Mouse (Mus musculus) gastrocnemius, adult 8-10 months (tissue): ENCODE data around the gene Gcnt1. TPM values are rescaled to one million over a fixed set of nuclear protein-coding genes. Genes with fewer than 3 reads are reported as not detected.

Experiments used
- DNase-seq, 2 experiments: peaks; one replicate each; pipeline ENCODE4 v3.0.0; 2022; ENCODE audit warnings: low spot score in 2 of 2
- total RNA-seq, 4 experiments: library from RNA; stranded (reverse); gene quantifications; 2 replicates each; pipeline ENCODE4 v1.2.4; 2022

Gcnt1 gene
- total RNA-seq, 4 experiments from 2014 or later: 0.24 to 0.58 (median 0.45) TPM

DNA sequence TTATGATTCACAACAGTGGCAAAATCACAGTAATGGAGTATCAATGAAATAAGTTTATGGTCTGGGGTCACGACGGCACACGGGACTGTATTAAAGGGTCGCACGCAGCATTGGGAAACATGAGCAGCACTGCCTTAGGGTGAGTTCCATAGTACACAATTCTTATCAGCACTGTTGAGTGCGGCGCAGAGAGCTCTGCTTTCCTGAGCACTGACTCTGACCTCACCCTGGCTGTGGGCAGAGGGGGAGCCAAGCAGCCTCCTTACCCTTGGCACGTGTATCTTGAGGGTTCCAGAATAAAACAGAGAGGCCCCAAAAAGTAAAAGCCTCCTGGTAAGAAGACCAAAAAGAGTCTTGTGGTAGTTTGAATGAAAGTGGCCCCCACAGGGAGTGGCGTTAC lies 4.1 kb downstream of the Gcnt1 start:
- DNase-seq: no peak

DNA sequence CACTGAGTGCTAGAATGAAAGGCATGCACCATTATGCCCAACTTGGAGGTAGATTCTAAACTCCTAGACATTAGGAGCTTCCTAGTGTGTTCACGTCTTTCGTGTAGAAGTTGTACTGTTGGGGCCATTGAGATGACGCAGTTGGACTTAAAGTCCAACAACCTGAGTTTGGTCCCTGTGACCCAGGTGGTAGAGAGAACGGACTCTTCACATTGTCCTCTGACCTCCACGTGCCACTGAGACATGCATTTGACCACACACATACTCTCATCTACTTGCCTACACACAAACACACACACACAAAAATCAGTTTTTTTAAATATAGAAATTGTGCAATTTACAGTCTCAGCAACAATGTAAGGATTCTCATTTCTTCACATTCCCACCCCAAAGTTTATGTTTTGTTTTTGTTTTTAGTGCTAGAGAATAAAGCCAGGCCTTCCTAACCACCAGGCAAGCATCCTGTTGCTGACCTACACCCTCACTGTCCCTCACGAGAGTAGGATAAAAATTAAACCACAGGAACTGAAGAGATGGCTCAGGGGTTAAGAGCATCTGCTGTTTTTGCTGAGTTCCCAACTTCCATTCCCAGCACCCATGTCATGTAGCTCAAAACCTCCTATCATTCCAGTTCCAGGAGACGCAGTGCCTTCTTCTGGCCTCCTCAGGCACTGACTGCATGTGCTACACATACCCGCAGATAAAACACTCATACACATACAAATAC lies 6.1 kb downstream of the Gcnt1 start:
- no peak for DNase-seq

DNA sequence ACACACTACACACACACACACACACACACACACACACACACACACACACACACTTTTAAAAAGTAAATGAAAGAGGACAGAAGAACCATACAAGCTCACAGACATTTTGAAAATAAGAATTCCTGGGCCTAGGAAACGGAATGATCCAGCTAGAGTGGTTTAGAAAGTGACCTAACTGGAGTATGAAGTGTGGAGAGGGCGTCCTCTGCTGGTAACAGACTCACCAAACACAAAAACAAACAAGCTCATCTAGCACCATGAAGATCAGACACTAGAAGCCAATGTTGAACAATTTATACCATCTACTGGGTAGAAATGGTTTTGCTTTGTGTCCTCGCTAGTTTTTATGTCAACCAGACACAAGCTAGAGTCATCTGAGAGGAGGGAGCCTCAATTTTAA lies 7.9 kb downstream of the Gcnt1 start:
- no peak for DNase-seq

DNA sequence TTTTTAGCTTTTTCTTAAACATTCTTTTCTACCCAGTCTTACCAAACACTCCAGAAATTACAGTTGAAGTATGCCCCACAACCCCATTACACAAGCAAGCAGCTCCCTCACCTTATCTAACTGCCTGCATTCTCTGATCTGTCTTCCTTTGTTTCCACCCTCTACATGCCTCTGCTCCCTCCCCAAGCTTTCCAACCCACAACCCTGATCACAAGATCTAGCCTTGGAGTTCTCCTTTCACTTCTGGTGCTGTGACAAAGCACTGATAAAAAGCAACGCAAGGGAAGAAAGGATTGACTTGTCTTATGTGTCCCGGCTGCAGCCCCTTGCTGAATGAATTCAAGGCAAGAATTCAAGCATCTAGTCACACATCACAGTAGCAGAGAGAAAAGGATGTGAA lies 11.5 kb downstream of the Gcnt1 start:
- no peak for DNase-seq

DNA sequence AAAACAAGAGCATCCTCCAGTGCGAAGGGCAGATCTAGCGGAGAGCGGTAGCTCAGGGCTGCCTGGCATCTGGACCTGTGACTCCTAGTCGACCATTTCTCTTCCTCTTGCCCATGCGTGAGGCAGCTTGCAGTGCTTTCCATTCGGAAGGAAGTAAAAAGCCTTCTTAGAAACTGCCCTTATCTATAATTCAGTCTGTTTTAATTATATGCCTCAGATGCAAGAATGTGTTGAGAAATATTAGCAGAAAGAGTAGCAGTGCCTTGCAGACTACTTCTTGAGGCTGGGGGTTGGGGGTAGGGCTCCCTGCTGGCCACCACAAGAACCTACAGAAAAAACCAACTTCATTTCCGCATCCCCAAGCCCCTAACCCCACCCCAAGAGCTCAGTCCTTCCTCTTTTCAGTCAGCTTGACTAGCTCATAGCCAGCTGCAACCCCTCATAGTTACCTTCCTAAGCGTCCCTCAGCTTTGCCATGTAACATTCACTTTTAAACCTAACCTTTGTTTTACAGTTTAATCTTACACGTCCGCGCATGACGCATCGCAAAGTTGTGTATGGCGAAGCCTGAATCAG lies 13.2 kb downstream of the Gcnt1 start:
- no peak for DNase-seq

DNA sequence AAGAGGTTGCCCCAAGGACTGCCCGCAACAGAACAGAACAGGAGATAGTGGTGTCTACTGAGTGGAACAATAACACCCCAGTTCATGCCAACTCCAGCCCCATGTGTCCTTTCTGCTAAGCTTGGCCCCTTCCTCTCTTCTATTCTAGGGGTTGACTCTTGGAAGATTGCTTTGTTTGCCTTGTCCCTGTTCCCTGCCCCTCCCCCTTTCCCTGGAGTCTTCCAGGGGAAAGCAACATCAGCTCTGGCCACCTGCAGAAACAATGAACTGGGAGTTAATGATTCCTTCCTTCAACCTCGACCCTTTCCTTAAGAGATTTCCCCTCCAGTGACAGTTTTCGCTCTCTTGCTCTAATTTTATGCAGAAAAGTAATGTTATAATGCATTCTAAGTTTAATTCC lies 15.3 kb downstream of the Gcnt1 start:
- no peak for DNase-seq

DNA sequence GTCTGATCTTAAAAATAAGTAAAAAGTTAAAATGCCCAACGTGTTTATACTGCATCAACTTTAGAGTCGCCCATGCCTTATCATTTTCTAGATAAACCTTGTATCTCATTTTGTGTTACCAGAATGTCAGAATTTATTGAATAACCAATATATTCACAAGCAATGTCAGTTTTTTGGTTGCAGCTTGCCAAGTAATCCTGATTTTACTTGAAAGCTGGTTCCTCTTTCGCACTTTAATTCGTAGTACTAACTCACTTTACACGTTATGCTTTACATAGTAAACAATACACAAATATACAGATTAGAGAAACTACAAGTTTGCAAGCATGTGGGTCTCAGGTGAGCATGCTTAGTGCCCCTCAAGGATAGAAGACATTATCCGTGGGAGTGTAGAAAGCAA lies 15.7 kb downstream of the Gcnt1 start:
- no peak for DNase-seq

DNA sequence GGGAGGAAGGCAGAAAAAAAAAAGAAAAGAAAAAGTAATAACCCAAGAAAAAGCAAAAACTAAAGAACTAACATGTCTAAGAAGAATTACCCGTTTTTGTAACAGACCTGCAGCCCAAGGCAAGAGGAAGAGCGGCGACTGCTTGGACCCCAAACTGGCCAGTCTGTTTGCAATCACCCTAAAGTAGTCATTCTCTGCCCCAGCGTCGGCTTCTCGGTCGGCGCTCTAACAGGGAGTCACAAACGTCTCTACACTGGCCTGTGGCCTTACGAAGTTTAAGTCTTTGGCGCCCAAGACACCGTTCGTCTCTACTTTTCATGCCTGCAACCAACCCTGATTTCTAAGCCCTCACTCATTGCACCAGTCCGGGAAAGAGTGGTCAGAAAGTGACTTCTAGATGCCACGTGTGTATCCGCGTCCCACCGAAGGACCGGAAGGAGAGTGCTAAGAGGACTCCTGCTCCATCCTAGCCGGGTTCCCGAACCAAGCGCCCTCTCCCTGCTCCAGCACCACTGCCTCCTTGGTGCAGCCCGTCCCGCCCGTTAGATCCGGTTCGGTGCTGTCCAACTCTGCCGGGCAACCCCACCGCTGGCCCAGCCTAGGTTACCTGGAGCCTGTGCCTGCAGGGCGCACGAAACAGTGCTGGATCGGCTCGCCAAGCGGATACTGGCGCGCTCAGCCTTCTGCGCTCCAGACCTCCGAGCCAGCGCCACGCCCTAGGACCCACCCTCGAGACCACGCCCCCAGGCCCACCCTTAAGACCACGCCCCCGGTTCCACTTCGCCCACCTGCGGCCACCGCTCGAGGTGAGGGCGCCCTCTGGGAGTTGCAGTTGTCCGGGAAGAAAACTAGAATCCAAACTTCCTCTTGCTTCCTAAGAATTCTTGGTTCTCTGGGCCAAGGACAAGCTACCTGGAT lies 16.4 kb downstream of the Gcnt1 start:
- peak in 1 of 2 experiments; percentile 4 for DNase-seq

DNA sequence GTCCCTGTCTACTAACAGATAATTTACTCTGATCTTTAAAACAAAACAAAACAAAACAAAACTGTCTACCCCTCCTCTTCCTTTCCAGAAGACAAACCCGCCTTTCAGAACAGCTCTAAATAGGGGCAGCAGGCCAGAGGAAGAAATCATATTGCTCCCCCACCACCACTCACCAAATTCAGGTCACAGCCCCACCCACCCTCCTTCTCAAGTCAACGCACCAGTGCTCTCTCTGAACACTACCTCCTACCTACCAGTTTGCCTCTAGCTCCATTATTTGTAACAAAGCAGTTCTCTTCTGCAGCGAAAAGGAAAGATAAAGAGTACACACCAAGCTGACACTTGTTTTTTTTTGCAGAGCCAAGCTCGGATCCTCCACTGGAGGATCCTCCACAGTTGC lies 17.3 kb downstream of the Gcnt1 start:
- no peak for DNase-seq

DNA sequence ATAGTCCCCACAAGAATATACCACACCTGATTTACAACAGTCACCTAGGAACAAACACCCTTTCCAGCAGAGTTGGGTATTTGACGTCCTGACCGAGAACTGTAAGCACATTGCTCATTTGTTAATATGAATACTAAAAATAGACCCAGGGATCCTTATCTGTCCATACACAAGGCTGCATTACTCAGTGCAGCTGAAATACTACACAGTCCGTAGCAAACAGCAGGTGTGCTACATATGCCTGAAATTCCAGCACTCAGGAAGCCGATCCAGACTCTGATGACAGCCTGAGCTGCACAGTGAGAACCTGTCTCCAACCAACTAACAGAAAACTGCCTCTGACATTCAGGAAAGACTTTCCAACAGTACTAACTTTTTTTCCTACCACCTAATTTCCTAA lies 17.8 kb downstream of the Gcnt1 start:
- DNase-seq: no peak

DNA sequence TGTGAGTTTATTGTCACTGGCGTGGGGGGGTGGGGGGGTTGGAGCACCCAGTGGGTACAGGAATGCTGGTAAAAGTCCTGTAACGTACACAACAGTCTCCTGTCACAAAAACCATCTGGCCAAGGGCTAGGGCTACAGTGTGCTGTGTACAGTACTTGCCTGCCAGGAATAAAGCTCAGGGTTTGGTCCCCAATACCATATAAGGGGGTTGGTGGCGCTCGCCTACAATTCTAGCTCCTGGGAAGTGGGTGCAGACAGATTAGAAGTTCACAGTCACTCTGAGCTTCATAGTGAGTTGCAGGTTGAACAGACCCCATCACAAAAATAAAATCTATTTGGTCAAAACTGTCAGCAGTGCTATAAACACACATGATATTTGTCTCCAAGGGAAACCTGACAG lies 18.3 kb downstream of the Gcnt1 start:
- DNase-seq: no peak

DNA sequence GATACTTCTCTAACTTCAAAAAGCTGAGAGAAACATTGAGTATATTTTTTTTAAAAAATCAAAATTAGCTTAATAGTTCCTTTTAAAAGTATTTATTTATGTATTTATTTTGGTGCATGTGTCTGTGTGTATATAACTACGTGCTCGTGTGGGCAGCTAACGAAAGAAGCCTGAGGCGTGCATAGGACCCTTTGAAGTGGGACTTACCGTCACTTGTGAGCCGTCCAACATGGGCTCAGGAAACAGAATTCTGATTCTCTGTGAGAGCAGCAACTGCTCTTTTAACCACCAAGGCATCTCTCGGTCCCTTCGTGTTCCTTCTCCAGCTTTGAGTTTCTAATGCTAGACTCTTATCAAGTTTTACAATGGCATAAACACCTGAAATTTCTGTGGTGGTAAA lies 18.9 kb downstream of the Gcnt1 start:
- DNase-seq: no peak

DNA sequence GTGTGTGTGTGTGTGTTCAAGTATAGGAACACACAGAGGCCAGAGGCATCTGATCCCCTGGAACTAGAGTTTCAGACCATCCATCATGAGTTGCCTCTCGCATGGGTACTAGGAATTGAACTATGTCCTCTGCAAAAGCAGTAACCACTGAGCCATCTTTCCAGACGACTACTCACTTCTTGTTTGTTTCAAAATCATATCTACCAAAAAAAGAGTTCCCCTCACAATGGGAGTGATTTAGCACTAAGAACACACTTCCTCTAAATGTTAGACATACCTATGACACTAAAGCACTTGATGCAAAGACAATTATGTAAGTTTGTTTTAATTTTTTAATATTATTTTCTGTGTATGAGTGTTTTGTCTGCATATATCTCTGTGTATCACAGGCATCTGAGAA lies 24.8 kb downstream of the Gcnt1 start:
- DNase-seq: no peak

DNA sequence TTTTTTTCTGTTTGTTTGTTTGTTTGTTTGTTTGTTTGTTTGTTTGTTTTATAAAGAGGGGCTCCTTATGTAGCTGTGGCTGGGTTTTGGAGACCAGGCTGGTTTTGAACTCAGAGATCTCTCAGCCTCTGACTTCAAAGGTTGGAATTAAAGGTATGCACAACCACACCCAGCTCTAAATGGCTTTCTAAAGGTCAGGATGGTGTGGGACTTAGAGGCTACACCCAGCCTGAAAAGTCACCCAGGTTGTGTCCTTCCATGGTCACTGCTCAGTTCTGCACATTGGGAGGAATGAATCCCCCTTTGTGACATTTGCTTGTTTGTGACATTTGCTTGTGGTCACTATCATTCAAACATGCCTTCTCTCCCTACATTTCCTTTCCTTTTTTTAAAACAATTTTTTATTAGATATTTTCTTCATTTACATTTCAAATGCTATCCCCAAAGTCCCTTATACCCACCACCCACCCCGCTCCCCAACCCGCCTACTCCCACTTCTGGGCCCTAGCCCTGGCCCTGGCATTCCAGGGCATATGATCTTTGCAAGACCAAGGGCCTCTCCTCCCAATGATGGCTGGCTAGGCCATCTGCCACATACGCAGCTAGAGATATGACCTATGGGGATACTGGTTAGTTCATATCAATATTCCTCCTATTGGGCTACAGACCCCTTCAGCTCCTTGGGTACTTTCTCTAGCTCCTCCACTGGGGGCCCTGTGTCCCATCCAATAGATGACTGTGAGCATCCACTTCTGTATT lies 25.7 kb downstream of the Gcnt1 start:
- DNase-seq: no peak

DNA sequence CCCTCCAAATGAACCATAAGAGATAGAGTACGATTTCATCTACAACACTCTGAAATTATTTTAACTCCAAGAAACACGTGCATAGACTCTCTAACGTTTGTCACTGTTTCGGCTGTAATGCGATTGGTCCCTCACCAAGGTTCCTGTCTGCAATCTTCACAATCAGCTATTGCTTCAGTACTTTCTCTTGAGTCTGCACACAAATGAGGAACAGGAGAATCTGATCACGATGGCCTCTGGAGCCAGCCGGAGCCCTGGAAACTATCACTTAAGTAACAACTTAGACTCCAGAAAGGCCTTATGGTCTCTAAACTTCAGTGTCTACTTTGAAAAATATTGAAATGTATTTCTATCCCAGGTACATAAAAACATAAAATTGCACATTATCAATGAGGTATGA lies 27.8 kb downstream of the Gcnt1 start:
- no peak for DNase-seq

DNA sequence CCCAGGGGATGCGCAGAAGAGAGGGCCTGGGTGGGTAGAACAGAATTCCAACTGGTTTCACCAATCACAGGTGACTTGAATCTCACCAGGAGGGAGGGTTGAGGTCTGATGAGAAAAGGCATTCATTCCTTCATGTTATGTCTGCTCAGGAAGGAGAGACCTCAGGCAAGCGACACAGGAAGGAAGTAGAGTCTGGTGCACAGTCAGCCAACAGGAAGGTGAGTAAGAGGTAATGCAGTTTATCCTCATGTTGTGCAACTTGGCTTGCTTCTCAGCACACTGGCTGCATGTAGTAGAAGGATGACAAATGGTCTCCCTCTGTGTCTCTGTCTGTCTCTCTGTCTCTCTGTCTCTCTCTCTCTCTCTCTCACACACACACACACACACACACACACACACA lies 33.1 kb downstream of the Gcnt1 start:
- DNase-seq: no peak

DNA sequence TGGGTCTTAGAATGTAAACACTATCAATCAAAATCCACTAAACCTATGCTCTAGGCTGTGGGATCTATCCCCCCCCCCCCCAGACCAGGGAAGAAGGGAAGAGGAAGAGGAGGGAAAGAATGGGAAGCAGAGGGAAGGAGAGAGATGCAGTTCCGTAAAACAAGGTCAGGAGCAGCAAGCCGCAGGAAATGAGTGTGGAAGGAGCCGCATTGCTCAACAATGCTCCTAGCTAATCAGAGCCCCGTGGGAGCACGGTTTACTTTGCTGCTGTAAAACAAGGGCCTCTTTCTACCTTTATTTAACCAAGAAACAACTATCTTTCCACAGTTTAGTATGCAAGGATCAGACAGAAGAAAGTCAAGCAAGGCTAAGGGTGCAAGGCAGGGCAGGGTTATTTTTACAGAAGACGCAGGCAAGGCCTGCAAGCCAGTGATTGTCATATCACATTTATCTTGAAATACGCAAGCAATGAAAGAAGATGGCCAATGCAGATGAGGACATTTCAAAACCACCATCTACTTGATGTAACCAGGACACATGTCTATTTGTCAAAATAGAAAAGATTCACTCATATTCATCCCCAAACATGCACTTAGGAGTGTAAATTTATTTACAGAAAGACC lies 35.5 kb downstream of the Gcnt1 start:
- DNase-seq: no peak

DNA sequence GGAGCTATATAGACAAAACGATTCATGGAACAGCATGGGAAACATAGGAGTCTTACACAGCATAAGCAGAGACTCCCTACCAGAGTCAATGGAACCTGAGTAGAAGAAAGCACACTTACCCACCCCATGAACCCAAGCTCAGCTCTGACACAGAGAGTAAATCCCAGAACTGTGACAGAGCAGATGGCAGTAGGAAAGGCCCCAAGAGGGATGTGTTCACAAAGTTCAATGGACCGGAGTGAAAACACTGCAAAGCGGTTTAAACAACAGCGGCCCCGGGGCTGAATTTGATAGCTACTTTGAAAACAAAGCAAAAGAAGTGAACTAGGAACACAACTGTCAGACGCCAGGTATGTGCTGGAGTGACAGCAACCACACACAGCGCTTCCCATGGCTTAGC lies 36.0 kb downstream of the Gcnt1 start:
- no peak for DNase-seq

DNA sequence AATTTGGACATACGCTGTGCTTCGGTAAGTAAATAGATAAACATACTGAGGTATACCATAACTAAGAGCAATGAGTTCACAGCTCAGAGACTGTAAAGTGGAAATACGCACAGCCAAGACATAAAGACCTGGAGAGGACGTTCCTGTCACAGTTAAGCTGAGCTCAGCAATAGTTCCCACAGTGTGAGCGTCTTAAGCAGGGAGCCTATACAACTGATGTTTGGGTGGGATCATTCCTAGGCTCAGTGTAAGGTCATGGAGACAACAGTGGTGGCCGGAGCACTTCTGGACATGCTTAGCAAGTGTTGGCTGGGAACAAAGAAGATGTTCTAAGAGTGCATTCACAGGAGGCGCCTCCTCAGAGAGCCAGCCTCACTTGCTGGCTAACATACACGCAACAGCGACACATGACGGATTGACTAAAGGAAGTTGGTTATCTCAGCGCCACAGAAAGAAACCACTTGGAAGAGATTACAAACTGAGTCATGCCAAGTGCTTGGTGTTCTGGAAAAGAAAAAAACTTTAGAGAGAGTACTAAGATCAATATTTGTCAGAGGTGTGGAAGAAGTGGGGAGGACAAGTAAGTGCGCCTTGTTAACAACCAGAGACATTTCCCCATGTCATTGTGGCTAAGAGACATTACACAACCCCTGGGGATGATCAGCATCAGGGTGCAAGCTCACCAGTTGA lies 37.9 kb downstream of the Gcnt1 start:
- DNase-seq: no peak

DNA sequence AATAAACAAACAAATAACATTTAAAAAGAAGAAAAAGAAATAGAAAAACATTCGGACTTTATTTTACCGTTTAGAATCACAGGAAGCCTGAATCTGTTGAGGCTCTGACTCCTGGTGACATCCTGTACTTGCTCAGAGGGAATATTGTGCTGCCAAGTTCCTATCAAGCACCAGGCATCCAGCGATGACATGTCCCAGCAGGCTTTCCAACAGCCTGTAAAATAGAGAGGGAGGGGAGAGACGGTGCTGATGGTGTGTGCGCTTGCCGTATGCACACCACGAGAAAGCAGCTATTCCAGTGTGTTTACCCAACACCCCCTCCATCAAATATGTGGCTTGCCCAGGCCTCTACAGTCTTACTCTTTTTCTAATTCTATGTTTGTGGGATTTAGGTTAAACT lies 39.6 kb downstream of the Gcnt1 start:
- DNase-seq: no peak

DNA sequence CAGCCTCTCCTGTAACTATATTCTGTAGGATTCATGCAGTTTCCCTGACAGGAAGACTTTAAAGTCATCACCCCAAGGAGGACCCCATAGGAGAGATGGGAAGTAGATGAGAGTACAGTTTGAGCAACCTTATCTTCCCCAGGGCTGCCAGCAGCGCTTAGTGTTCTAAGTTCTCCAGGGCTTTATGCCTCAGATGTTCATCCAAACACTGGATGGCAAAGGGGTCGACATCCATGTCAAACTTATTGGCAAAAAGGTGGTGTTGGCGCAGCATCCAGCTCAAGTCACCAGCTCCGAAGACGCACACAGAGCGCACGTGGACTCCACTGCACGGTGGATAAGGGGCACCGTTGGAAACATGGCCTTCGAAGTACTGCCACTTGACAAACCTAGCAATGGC lies 43.7 kb downstream of the Gcnt1 start:
- no peak for DNase-seq
